29 mouse cellular contexts compared by ENCODE assay signal in genomic region chr10:5615186-5616040, GRCm38 (mm10). TPM values are rescaled to one million over a fixed set of nuclear protein-coding genes. Genes with fewer than 3 reads are reported as not detected.
A peak's percentile ranks its signal among the peaks of the same experiment; 100 is the strongest.
DNase-seq lines count a peak whose midpoint lies in the region; ATAC-seq lines count a peak whose summit lies in the region.
"Had no signal": no experiment of that assay in that cellular context is flagged by ENCODE, and none has a peak within 500 bp of the region (broad histone marks: within the 10 kb centered on the region; RNA-seq: fewer than 3 reads in every experiment).

No protein-coding gene starts in this region.

- DNase-seq in retina, postnatal 1 day, result peak; percentile 12
- DNase-seq in retina, embryonic 14.5 days (ENCODE audit: low spot score), result no peak
- DNase-seq in midbrain, embryonic 14.5 days, result peak; percentile 57
- DNase-seq in cerebellum, adult 9-11 months, result no peak
- no peak for DNase-seq in heart, adult 8-10 months (ENCODE audit: low spot score)
- DNase-seq in adipocyte (ENCODE audit: low spot score), result no peak
- DNase-seq: adrenal gland, adult 2 months; B cell, adult 2 months; cerebellum, adult 11-12 months; cerebellum, postnatal 25 days; kidney, adult 9 months; kidney, postnatal 14 days; layer of hippocampus, postnatal 36 days; lung, postnatal 4 days had no signal

- no peaks in the 10 kb centered on the region for H3K4me1 ChIP-seq in hindbrain, embryonic 13.5 days (replicated peaks)
- H3K4me1 ChIP-seq in midbrain, embryonic 14.5 days (ENCODE audit: control insufficient read depth, insufficient read depth, low read length), result no peaks in the 10 kb centered on the region
- H3K4me1 ChIP-seq: embryonic facial prominence, embryonic 13.5 days; intestine, embryonic 15.5 days; neural tube, embryonic 13.5 days had no signal

- H3K4me2 ChIP-seq in hindbrain, embryonic 13.5 days, result no peak overlapping the region
- peak overlapping the region; percentile 22; the same call in 1 of the 2 replicates for H3K4me2 ChIP-seq in midbrain, embryonic 14.5 days (ENCODE audit: low read length)
- H3K4me2 ChIP-seq: embryonic facial prominence, embryonic 13.5 days; heart, embryonic 11.5 days; intestine, embryonic 15.5 days; neural tube, embryonic 13.5 days had no signal

- no peak overlapping the region for H3K4me3 ChIP-seq in hindbrain, embryonic 13.5 days
- H3K4me3 ChIP-seq in midbrain, embryonic 14.5 days (replicated peaks; ENCODE audit: low read depth, low read length), result no peak overlapping the region
- H3K4me3 ChIP-seq: embryonic facial prominence, embryonic 13.5 days; erythroblast, embryonic 14.5 days; intestine, embryonic 15.5 days; myocyte; neural tube, embryonic 13.5 days had no signal

- no peak overlapping the region for H3K9ac ChIP-seq in hindbrain, embryonic 13.5 days
- H3K9ac ChIP-seq in midbrain, embryonic 14.5 days (replicated peaks; ENCODE audit: low read length), result no peak overlapping the region
- H3K9ac ChIP-seq: embryonic facial prominence, embryonic 13.5 days; intestine, embryonic 15.5 days; neural tube, embryonic 13.5 days had no signal

- H3K27ac ChIP-seq in hindbrain, embryonic 13.5 days, result no peak overlapping the region
- H3K27ac ChIP-seq in midbrain, embryonic 14.5 days (replicated peaks; ENCODE audit: low read depth, low read length), result peak overlapping the region; percentile 57
- H3K27ac ChIP-seq: embryonic facial prominence, embryonic 13.5 days; intestine, embryonic 15.5 days; neural tube, embryonic 13.5 days had no signal

- no peaks in the 10 kb centered on the region for H3K36me3 ChIP-seq in hindbrain, embryonic 13.5 days
- no peaks in the 10 kb centered on the region for H3K36me3 ChIP-seq in midbrain, embryonic 14.5 days (ENCODE audit: control insufficient read depth, insufficient read depth, low read length)
- H3K36me3 ChIP-seq: embryonic facial prominence, embryonic 13.5 days; G1E; intestine, embryonic 15.5 days; neural tube, embryonic 13.5 days had no signal

- peak; percentile 72 for ATAC-seq in hindbrain, embryonic 13.5 days (ENCODE audit: low FRiP score)
- peak; percentile 90 for ATAC-seq in midbrain, embryonic 14.5 days (ENCODE audit: low FRiP score, low TSS enrichment)
- ATAC-seq: intestine, embryonic 15.5 days; Patski had no signal

- 64% methylated on average over 13 of the region's 13 CpGs for WGBS in hindbrain, embryonic 13.5 days
- WGBS in midbrain, embryonic 14.5 days, result 36% methylated on average over 13 of the region's 13 CpGs

- H3K9me3 ChIP-seq in hindbrain, embryonic 13.5 days, result no peaks in the 10 kb centered on the region
- H3K9me3 ChIP-seq in midbrain, embryonic 14.5 days (ENCODE audit: control insufficient read depth, low read length), result no peaks in the 10 kb centered on the region
- H3K9me3 ChIP-seq: embryonic facial prominence, embryonic 13.5 days; G1E; intestine, embryonic 15.5 days; neural tube, embryonic 13.5 days had no signal

- H3K27me3 ChIP-seq in hindbrain, embryonic 13.5 days, result no peaks in the 10 kb centered on the region
- H3K27me3 ChIP-seq in midbrain, embryonic 14.5 days (ENCODE audit: control insufficient read depth, insufficient read depth, low read length), result no peaks in the 10 kb centered on the region
- H3K27me3 ChIP-seq: CH12.LX; embryonic facial prominence, embryonic 13.5 days; intestine, embryonic 15.5 days; neural tube, embryonic 13.5 days had no signal

RNA-seq across cellular contexts. Expression of gene Myct1, which starts 21.8 kb away (rescaled TPM):
- 1.3 and 1.8 TPM in 2 replicates for polyA plus RNA-seq in hindbrain, embryonic 13.5 days (2015; fragmentation: Nextera tagmentation; extraction: Ambion mirVana)
- 0.66 and 1.4 TPM in 2 replicates for polyA plus RNA-seq in midbrain, embryonic 14.5 days (2014; fragmentation: Nextera tagmentation; extraction: Ambion mirVana)
- 10 to 100 TPM; 10.6 to 13.6 (median 11.7) TPM for total RNA-seq in heart, adult 8-10 months (2022)
- total RNA-seq: CH12.LX had no signal
- polyA plus RNA-seq: myocyte, Patski had no signal

RNA-seq across cellular contexts. Expression of gene Vip, which starts 23.6 kb away (rescaled TPM):
- 1.2 and 1.4 TPM in 2 replicates for polyA plus RNA-seq in hindbrain, embryonic 13.5 days (2015; fragmentation: Nextera tagmentation; extraction: Ambion mirVana)
- polyA plus RNA-seq in midbrain, embryonic 14.5 days (2014; fragmentation: Nextera tagmentation; extraction: Ambion mirVana), result 0.91 and 1.3 TPM in 2 replicates
- under 1 TPM in 1 of 4 experiments, not detected in 3; 0.19 TPM for total RNA-seq in heart, adult 8-10 months (2022)
- total RNA-seq: CH12.LX; gastrocnemius, adult 8-10 months; hematopoietic stem cell, adult 5-6 weeks; liver, adult 2 months had no signal
- polyA plus RNA-seq: adrenal gland, adult 2 months; embryonic facial prominence, embryonic 13.5 days; erythroblast, embryonic 14.5 days; G1E; heart, embryonic 11.5 days; heart, postnatal 0 days; limb, embryonic 11.5 days; liver, adult 2 months; myocyte; Patski had no signal

Comparison
In these comparisons a context has a peak if more than half of its experiments do, and no peak if none do; other contexts are left out.
1. DNase-seq: peak in retina, postnatal 1 day (single experiment) and midbrain, embryonic 14.5 days (single experiment); none in retina, embryonic 14.5 days (single experiment), cerebellum, adult 9-11 months (single experiment), heart, adult 8-10 months (single experiment) and adipocyte (single experiment).